ENCODE assay signal across 9 mouse cellular contexts in genomic region chr9:71320246-71321155, GRCm38 (mm10).
A peak's percentile ranks its signal among the peaks of the same experiment; 100 is the strongest.
DNase-seq lines count a peak whose midpoint lies in the region; ATAC-seq and TF ChIP-seq lines count a peak whose summit lies in the region.
"Had no signal": no experiment of that assay in that cellular context is flagged by ENCODE, and none has a peak within 500 bp of the region (broad histone marks: within the 10 kb centered on the region; RNA-seq: fewer than 3 reads in every experiment).

No protein-coding gene starts in this region.

- no peaks in the 10 kb centered on the region for H3K27me3 ChIP-seq in heart, adult 2 months (ENCODE audit: control insufficient read depth, insufficient read depth, low read length)
- H3K27me3 ChIP-seq in midbrain, embryonic 10.5 days (ENCODE audit: low read depth, poor library complexity, severe bottlenecking) = no peaks in the 10 kb centered on the region
- H3K27me3 ChIP-seq in midbrain, embryonic 13.5 days = no peaks in the 10 kb centered on the region
- no peaks in the 10 kb centered on the region for H3K27me3 ChIP-seq in stomach, postnatal 0 days (ENCODE audit: control insufficient read depth, insufficient read depth, low read length)

- peak; percentile 59 for TF ChIP-seq CTCF in heart, adult 2 months (IDR thresholded peaks at IDR 0.05)
- TF ChIP-seq CTCF in stomach, postnatal 0 days (IDR thresholded peaks at IDR 0.05; ENCODE audit: low read depth) = peak; percentile 51

- no peaks in the 10 kb centered on the region; the same call in 1 of the 2 replicates for H3K36me3 ChIP-seq in heart, adult 2 months (ENCODE audit: control insufficient read depth, insufficient read depth, low read length)
- no peaks in the 10 kb centered on the region for H3K36me3 ChIP-seq in midbrain, embryonic 10.5 days
- no peaks in the 10 kb centered on the region for H3K36me3 ChIP-seq in midbrain, embryonic 13.5 days
- H3K36me3 ChIP-seq in stomach, postnatal 0 days (ENCODE audit: control insufficient read depth, insufficient read depth, low read length) = no peaks in the 10 kb centered on the region

- intact Hi-C loops in heart, adult 2 months (cut with DNase I) = no loop called here

- H3K9me3 ChIP-seq in midbrain, embryonic 10.5 days (replicated peaks) = no peaks in the 10 kb centered on the region
- H3K9me3 ChIP-seq in midbrain, embryonic 13.5 days = no peaks in the 10 kb centered on the region
- no peaks in the 10 kb centered on the region for H3K9me3 ChIP-seq in stomach, postnatal 0 days (ENCODE audit: control insufficient read depth, low read length)
- H3K9me3 ChIP-seq: megakaryocyte, embryonic 14.5 days had no signal

- no peak for DNase-seq in heart, adult 2 months
- no peak for DNase-seq in heart, adult 9 months (ENCODE audit: low spot score in 2 of 2)
- DNase-seq in midbrain, embryonic 10.5 days (ENCODE audit: low spot score) = peak; percentile 17
- peak; percentile 8 for DNase-seq in c-Kit-negative CD71-positive TER-119-positive erythroid progenitor cells, embryonic 14.5 days (ENCODE audit: low read depth, low spot score)
- DNase-seq in stomach, postnatal 0 days (ENCODE audit: low spot score) = no peak
- DNase-seq in ovary, postnatal 36 days (ENCODE audit: low spot score) = no peak

- H3K9ac ChIP-seq in heart, adult 2 months (ENCODE audit: low read depth, low read length) = no peak overlapping the region
- no peak overlapping the region for H3K9ac ChIP-seq in midbrain, embryonic 13.5 days (replicated peaks)
- H3K9ac ChIP-seq in stomach, postnatal 0 days (ENCODE audit: low read length) = no peak overlapping the region

- no peak overlapping the region for H3K4me3 ChIP-seq in heart, adult 2 months
- no peak overlapping the region for H3K4me3 ChIP-seq in midbrain, embryonic 10.5 days
- no peak overlapping the region for H3K4me3 ChIP-seq in midbrain, embryonic 13.5 days (replicated peaks)
- H3K4me3 ChIP-seq in stomach, postnatal 0 days (ENCODE audit: low read depth, low read length) = no peak overlapping the region
- H3K4me3 ChIP-seq: megakaryocyte, embryonic 14.5 days had no signal

- H3K79me2 ChIP-seq in heart, adult 2 months (replicated peaks; ENCODE audit: control insufficient read depth, insufficient read depth, low read length) = no peaks in the 10 kb centered on the region

- TF ChIP-seq POLR2A in heart, adult 2 months (IDR thresholded peaks at IDR 0.05; ENCODE audit: insufficient read depth, low read depth, low read length) = no peak

- no peak for TF ChIP-seq EP300 in heart, adult 2 months (IDR thresholded peaks at IDR 0.05; ENCODE audit: insufficient read depth, low read depth, low read length)
- no peak for TF ChIP-seq EP300 in stomach, postnatal 0 days (optimal IDR thresholded peaks at IDR 0.05)

- no peak for ATAC-seq in midbrain, embryonic 13.5 days
- no peak for ATAC-seq in stomach, postnatal 0 days (ENCODE audit: low FRiP score, low TSS enrichment)
- ATAC-seq in megakaryocyte-erythroid progenitor cell, adult 5-6 weeks (replicated peaks; ENCODE audit: low FRiP score, low TSS enrichment, poor library complexity, severe bottlenecking) = no peak

- H3K4me1 ChIP-seq in heart, adult 2 months (ENCODE audit: control insufficient read depth, insufficient read depth, low read length) = peaks cover 21% of the 10 kb centered on the region
- H3K4me1 ChIP-seq in midbrain, embryonic 10.5 days = 0 out of 2 replicates have a peak, but pooled peaks cover 3% of the 10 kb centered on the region
- no peaks in the 10 kb centered on the region for H3K4me1 ChIP-seq in midbrain, embryonic 13.5 days (replicated peaks)
- no peaks in the 10 kb centered on the region for H3K4me1 ChIP-seq in stomach, postnatal 0 days (replicated peaks; ENCODE audit: control insufficient read depth, insufficient read depth)
- H3K4me1 ChIP-seq: megakaryocyte, embryonic 14.5 days had no signal

- no peak overlapping the region for H3K4me2 ChIP-seq in midbrain, embryonic 13.5 days (replicated peaks)
- no peak overlapping the region for H3K4me2 ChIP-seq in stomach, postnatal 0 days (replicated peaks; ENCODE audit: low read depth)

- 77% methylated on average over 11 of the region's 11 CpGs for WGBS in heart, adult 2 months
- WGBS in midbrain, embryonic 10.5 days = 47% methylated on average over 11 of the region's 11 CpGs
- WGBS in midbrain, embryonic 13.5 days = 53% methylated on average over 11 of the region's 11 CpGs
- WGBS in stomach, postnatal 0 days = 67% methylated on average over 11 of the region's 11 CpGs

- H3K27ac ChIP-seq in heart, adult 2 months = no peak overlapping the region
- no peak overlapping the region for H3K27ac ChIP-seq in midbrain, embryonic 10.5 days (replicated peaks)
- no peak overlapping the region for H3K27ac ChIP-seq in midbrain, embryonic 13.5 days
- H3K27ac ChIP-seq in stomach, postnatal 0 days (replicated peaks) = peak overlapping the region; percentile 30; the same call in 1 of the 2 replicates

Comparison
In these comparisons a context has a peak if more than half of its experiments do, and no peak if none do; other contexts are left out.
1. DNase-seq: peak in midbrain, embryonic 10.5 days (single experiment) and c-Kit-negative CD71-positive TER-119-positive erythroid progenitor cells, embryonic 14.5 days (single experiment); none in heart, adult 2 months (0 of 2), heart, adult 9 months (0 of 2), stomach, postnatal 0 days (single experiment) and ovary, postnatal 36 days (single experiment).